Mouse (Mus musculus) spleen, postnatal 10 days (tissue): ENCODE results near the gene Kdm5a.
A peak's percentile ranks its signal among the peaks of the same experiment; 100 is the strongest.

Source experiments
- DNase-seq, 2 experiments: peaks; one replicate each; pipeline ENCODE4 v3.0.0; 2021 to 2022; ENCODE audit warnings: low spot score in 2 of 2

Kdm5a gene

GRCm38 (mm10) chr6:120363688-120364522 is at the start of gene Kdm5a, which contains the start of gene Ccdc77:
TSS of gene Kdm5a (plus strand) at chr6:120364124.
TSS of gene Ccdc77 (minus strand) at chr6:120364374.
- DNase-seq, result peak; percentile 89 to 92

- no peak for DNase-seq
Measured at GRCm38 (mm10) chr6:120318303-120318940, 45.5 kb upstream of the Kdm5a start.

DNA sequence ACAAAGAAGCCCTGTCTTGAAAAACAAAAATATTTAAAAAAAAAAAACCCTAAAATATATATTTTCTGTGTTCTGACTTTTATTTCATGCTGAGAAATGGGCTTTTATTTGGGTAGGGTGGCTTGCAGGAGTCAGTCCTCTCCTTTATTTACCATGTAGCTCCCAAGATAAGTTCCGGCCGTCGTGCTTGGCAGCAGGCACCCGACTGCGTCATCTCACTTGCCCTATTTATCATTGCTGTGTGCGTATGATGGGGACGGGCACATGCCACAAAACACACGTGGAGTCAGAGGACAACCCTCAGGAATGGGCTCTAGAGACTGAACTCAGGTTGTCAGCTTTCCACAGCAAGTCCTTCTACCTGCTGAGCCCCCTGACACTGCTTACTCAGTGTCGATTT is 44.8 kb upstream of the Kdm5a start:
- no peak for DNase-seq

GRCm38 (mm10) chr6:120320369-120320768 is 43.6 kb upstream of the Kdm5a start:
- DNase-seq, result no peak

DNA sequence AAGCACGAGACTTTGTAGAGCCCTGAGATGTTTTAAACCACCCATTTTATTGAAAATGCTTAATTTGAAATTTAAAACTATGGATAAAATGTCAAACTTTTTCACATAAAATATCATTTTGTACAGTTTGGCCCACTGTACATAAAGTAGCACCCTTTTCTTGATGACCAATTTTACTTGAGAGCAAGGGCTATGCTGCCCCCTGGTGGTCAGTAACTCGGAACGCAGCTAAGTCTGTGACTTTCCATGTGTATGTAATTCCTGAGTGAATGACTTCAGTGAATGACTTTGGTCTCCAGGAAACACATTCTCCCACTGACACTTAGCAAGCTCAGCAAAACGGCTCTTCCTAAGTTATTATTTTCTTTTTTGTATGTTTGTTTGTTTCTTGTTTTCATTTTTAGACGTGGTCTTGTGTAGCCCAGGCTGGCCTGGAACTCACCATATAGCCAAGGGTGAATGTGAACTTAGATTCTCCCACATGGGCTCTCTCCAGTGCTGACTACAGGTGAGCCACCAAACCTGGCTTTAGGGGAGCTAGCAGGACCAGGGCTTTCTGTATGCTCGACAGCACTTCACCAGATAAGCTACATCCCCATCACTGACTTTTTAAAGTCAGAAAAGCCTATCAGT is 39.5 kb upstream of the Kdm5a start:
- peak; percentile 52 to 79 for DNase-seq

DNA sequence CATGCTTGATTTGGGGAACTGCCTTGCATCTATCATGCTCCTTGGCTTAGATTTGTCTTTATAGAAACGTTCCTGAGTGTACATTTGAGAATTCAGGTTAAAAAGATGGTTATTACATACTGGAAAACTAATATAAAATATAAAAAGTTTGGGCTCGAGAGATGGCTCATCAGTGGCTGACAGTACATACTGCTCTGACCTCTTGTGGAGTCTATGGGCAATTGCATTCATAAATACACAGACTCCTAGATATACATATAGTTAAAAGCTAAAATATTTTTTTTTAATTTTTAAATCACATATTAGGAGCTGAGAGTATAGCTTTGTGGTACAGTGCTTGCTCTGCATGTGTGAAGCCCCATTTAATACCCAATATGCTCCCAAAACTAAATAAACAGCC is 31.6 kb upstream of the Kdm5a start:
- DNase-seq, result no peak

GRCm38 (mm10) chr6:120343992-120344391 is 19.9 kb upstream of the Kdm5a start:
- no peak for DNase-seq

GRCm38 (mm10) chr6:120349018-120349417 is 14.9 kb upstream of the Kdm5a start:
- no peak for DNase-seq

GRCm38 (mm10) chr6:120356478-120356877 is 7.4 kb upstream of the Kdm5a start:
- DNase-seq, result no peak

DNA sequence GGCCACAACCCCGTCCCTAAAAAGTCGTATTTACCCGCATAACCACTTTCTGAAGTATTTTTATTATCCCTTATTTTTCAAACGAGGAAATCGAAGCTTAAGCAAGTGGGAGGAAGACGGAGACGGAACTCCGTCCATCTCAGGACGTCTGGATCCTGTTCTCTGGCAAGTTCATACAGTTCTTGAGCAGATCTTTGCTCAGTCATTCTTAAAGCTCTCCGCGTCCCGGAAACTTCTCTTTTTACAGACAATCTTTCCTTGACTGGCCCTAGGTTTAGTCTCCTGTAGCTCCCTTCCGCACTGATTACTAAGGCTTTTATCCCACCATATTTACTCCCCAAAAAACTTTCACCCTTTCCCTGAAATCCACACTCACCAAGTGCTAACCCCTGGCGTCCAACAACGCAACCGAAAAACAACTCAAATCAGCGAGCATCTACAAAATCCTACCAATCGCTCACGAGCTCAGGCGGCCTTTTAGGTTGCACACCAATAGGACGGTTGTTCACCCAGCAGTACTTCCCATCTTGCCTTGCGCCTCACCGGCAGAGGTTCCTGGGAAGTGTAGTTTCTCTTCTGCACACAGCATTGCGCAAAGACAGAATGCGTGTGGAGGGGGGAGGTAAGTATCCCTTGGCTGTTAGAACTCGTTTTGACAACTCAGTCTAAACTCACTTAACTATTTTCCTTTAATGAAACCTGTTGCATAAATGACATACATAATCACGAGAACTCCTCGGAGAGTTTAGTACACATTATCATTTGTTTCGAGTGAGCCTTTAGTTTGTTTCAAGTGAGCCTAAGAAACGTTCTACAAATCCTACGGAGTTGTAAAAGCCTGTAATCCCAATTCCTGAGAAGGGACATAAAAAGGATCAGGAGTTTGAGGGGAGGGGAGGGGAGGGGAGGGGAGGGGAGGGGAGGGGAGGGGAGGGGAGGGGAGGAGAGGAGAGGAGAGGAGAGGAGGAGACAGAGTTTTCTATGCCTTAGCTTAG is 6.7 kb upstream of the Kdm5a start:
- peak; percentile 68 to 88 for DNase-seq

- DNase-seq, result no peak
Measured at GRCm38 (mm10) chr6:120362124-120362523, 1.8 kb upstream of the Kdm5a start.

GRCm38 (mm10) chr6:120362774-120363687 is 893 bp upstream of the Kdm5a start:
- DNase-seq, result no peak

DNA sequence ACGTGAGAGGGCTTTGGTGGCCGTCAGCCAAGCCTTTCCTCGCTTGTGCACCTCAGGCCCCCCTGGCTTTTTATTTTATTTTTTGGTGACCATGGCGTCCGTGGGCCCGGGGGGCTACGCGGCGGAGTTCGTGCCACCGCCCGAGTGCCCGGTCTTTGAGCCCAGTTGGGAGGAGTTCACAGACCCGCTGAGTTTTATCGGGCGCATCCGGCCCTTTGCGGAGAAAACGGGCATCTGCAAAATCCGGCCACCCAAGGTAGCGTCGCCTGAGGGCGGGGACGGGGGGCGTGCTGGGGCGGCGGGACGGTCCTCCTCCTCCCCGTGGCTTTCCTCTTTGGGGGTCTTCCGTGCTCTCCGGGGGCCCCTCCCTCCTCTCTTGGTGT is 590 bp downstream of the Kdm5a start:
- DNase-seq, result peak in 1 of 2 experiments; percentile 72

DNA sequence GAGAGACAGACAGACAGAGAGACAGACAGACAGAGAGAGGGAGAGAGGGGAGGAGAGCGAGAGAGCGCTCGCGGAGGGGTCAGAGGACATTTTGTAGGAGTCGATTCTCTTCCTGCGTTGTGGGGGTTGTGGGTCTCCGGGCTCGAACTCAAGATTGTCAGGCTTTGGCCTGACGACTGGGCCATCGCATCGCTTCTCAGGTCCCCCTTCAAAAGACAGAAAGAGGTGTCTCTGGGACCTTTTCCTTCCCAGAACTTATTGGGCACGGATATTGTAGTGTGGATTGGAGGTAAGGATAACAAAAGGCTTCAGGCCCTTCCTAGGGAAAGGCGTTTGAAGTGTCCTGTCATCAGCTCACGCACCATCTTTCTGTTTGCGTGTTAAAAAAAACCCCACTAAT is 1.1 kb downstream of the Kdm5a start:
- peak; percentile 27 to 40 for DNase-seq

GRCm38 (mm10) chr6:120376736-120377135 is 12.8 kb downstream of the Kdm5a start:
- no peak for DNase-seq

GRCm38 (mm10) chr6:120390054-120390453 is 26.1 kb downstream of the Kdm5a start:
- no peak for DNase-seq

- no peak for DNase-seq
Measured at GRCm38 (mm10) chr6:120392811-120393210, 28.9 kb downstream of the Kdm5a start.

DNA sequence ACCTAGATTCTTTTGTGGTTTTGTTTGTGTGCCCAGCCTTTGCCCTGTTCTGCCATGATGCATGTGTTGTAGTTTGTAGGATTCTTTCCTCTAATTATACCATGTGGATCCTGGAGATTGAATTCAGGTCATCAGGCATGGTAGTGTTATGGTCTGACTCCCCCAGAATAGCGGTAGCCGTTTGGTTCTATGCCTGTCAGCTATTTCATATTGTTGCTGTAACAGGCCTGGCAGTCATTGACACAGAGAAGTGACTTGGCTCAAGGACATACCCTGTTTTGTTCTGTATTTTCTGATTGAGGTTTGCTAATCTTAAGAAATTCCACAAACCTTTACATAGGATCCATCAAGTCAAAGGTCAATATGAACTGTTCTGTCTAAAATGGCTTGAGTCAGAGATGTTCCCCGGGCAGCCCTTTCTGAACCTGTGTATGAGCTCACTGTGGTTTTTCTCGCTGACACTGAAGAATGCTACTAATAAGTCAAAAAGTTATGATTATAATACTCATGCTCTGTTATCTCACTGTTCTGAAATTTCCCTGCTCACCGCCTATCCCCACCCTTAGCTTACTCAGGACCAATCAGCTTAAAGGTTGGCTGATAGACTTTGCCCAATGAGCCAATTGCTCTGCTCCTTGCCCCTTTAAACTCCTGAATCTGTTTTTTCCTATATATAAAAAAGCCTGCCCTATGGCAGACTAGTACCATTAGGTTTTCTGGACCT is 31.9 kb downstream of the Kdm5a start:
- no peak for DNase-seq

DNA sequence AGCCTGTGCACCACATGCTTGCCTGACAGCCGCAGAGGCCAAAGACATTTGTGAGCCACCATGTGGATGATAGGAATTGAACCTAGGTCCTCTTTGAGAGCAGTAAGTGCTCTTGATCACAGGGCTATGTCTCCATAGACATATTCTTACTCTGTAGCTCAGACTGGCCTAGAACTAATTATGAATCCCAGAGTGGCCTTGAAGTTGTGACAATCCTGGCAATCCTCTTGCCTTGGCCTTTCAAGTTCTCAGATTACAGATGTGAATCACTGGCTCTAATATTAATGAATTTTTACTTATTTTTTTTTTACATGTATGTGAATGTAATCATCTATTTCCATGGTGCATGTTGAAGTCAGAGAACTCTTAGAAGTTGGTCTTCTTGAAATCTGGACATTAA is 40.0 kb downstream of the Kdm5a start:
- no peak for DNase-seq

- DNase-seq, result no peak
Measured at GRCm38 (mm10) chr6:120438161-120438560, 74.2 kb downstream of the Kdm5a start.
